Mouse (Mus musculus): ENCODE data around the gene Lcor. TPM values are rescaled to one million over a fixed set of nuclear protein-coding genes. Genes with fewer than 3 reads are reported as not detected.

The Lcor gene
- total RNA-seq (2021) = 10 to 100 TPM; 21.7 to 23.8 TPM
- long read RNA-seq, experiment 1, full-length matches to known transcripts = 1 of 3 reads
- long read RNA-seq, experiment 1, partial matches to known transcripts = 0 of 3 reads
- long read RNA-seq, experiment 1, other reads (novel, unspliced or antisense) = 2 of 3 reads
- long read RNA-seq, experiment 2, full-length matches to known transcripts = 3 of 6 reads
- long read RNA-seq, experiment 2, partial matches to known transcripts = 0 of 6 reads
- long read RNA-seq, experiment 2, other reads (novel, unspliced or antisense) = 3 of 6 reads

- peak; percentile 73 to 84 for DNase-seq (ENCODE audit: low spot score in 2 of 2)
These were observed at the start of gene Lcor for GRCm38 (mm10) chr19:41482190-41482908. Gene Lcor (plus strand): TSS chr19:41482637.

- no peak for DNase-seq (ENCODE audit: low spot score in 2 of 2)
These were observed 47.1 kb upstream of the Lcor start for GRCm38 (mm10) chr19:41435366-41435765.

GRCm38 (mm10) chr19:41436461-41436860 lies 46.0 kb upstream of the Lcor start:
- no peak for DNase-seq (ENCODE audit: low spot score in 2 of 2)

GRCm38 (mm10) chr19:41438953-41439352 lies 43.5 kb upstream of the Lcor start:
- DNase-seq (ENCODE audit: low spot score in 2 of 2) = no peak

- DNase-seq (ENCODE audit: low spot score in 2 of 2) = no peak
These were observed 41.0 kb upstream of the Lcor start for GRCm38 (mm10) chr19:41441446-41441845.

- no peak for DNase-seq (ENCODE audit: low spot score in 2 of 2)
These were observed 40.4 kb upstream of the Lcor start for GRCm38 (mm10) chr19:41441911-41442607.

GRCm38 (mm10) chr19:41442608-41442969 lies 39.8 kb upstream of the Lcor start:
- peak; percentile 27 to 40 for DNase-seq (ENCODE audit: low spot score in 2 of 2)

- no peak for DNase-seq (ENCODE audit: low spot score in 2 of 2)
These were observed 37.9 kb upstream of the Lcor start for GRCm38 (mm10) chr19:41444491-41444890.

GRCm38 (mm10) chr19:41445013-41445610 lies 37.3 kb upstream of the Lcor start:
- no peak for DNase-seq (ENCODE audit: low spot score in 2 of 2)

GRCm38 (mm10) chr19:41445723-41446122 lies 36.7 kb upstream of the Lcor start:
- DNase-seq (ENCODE audit: low spot score in 2 of 2) = no peak

GRCm38 (mm10) chr19:41447166-41447565 lies 35.3 kb upstream of the Lcor start:
- no peak for DNase-seq (ENCODE audit: low spot score in 2 of 2)

GRCm38 (mm10) chr19:41447760-41448159 lies 34.7 kb upstream of the Lcor start:
- no peak for DNase-seq (ENCODE audit: low spot score in 2 of 2)

GRCm38 (mm10) chr19:41449415-41450075 lies 32.9 kb upstream of the Lcor start:
- no peak for DNase-seq (ENCODE audit: low spot score in 2 of 2)

- DNase-seq (ENCODE audit: low spot score in 2 of 2) = no peak
These were observed 30.3 kb upstream of the Lcor start for GRCm38 (mm10) chr19:41452166-41452565.

GRCm38 (mm10) chr19:41454601-41455000 lies 27.8 kb upstream of the Lcor start:
- DNase-seq (ENCODE audit: low spot score in 2 of 2) = no peak

GRCm38 (mm10) chr19:41455091-41455626 lies 27.3 kb upstream of the Lcor start:
- no peak for DNase-seq (ENCODE audit: low spot score in 2 of 2)

- DNase-seq (ENCODE audit: low spot score in 2 of 2) = no peak
These were observed 25.3 kb upstream of the Lcor start for GRCm38 (mm10) chr19:41457181-41457580.

GRCm38 (mm10) chr19:41462166-41462735 lies 20.2 kb upstream of the Lcor start:
- no peak for DNase-seq (ENCODE audit: low spot score in 2 of 2)

GRCm38 (mm10) chr19:41463841-41464240 lies 18.6 kb upstream of the Lcor start:
- no peak for DNase-seq (ENCODE audit: low spot score in 2 of 2)

- no peak for DNase-seq (ENCODE audit: low spot score in 2 of 2)
These were observed 16.0 kb upstream of the Lcor start for GRCm38 (mm10) chr19:41466475-41466874.
